Mouse (Mus musculus): ENCODE data around the gene Hspb7. TPM values are rescaled to one million over a fixed set of nuclear protein-coding genes. Genes with fewer than 3 reads are reported as not detected.

The Hspb7 gene
- polyA plus RNA-seq, 1 experiment = 0.23 TPM

DNA sequence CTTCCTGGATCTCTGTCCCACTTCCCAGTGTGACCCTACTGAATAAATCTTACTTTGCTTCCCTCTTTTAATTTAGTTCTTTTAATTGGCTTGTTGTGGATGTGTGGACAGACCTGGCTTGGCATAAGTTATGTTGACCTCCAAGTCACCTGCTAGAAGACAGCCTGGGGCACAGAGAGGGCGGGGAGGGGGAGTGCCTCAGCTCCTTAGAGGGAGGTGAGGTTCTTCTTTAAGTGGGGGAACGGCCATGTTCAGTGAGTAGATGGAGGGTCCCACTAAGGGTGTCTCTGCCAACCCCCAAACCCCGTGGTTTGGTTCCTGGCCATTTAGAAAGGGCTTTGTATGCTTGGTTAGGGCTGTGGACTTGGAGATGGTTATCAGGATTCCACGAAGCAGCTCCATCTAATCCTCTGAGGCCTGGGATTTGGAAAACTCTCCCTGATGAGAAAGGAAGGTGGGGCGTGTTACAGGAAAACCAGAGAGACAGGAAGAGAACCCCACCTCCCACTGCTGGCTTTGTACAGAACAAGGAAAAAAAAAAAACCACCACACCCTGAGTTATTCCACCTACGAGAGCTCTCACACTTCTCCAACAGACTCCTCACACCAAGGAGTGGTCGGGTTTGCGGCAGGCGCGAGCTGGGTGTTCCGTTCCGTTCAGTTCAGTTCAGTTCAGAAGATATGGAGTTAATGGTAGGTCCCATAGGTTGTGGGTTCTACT lies 18.7 kb downstream of the Hspb7 start:
- no peaks in the 10 kb centered on the region for H3K4me1 ChIP-seq (ENCODE audit: control insufficient read depth, insufficient read depth, low read length)
- H3K27ac ChIP-seq (ENCODE audit: insufficient read depth, low read length) = no peak overlapping the region
- H3K4me3 ChIP-seq (ENCODE audit: insufficient read depth, low read length) = no peak overlapping the region
- no peak for TF ChIP-seq CTCF (IDR thresholded peaks at IDR 0.05; ENCODE audit: extremely low read depth, insufficient read depth, low read length)
- TF ChIP-seq POLR2A (IDR thresholded peaks at IDR 0.05; ENCODE audit: extremely low read depth, insufficient read depth, low read length) = 0 out of 2 replicates have a peak, but pooled peaks have one; percentile 16

DNA sequence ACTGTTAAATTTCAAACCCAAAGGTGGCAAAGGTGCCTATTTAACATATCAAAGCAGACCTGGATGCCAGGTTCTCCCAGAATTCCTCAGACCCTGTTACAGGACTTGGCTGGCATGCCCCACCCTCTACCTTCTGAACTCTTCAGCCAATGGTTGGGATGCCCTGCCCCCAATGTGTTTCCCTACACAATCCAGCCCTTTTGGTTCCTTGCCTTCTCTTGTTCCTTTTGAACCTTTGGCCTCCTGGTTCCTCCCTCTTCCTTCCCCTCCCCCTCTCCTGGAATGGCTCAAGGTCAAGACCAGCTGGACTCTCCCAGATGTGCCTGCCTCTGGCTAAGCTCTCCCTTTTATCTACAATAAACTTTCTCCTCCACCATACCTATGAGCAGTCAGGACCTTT lies 20.3 kb downstream of the Hspb7 start:
- no peak for TF ChIP-seq CTCF (IDR thresholded peaks at IDR 0.05; ENCODE audit: extremely low read depth, insufficient read depth, low read length)
- H3K4me3 ChIP-seq (ENCODE audit: insufficient read depth, low read length) = no peak overlapping the region
- no peak overlapping the region for H3K27ac ChIP-seq (ENCODE audit: insufficient read depth, low read length)
- H3K4me1 ChIP-seq (ENCODE audit: control insufficient read depth, insufficient read depth, low read length) = no peaks in the 10 kb centered on the region

DNA sequence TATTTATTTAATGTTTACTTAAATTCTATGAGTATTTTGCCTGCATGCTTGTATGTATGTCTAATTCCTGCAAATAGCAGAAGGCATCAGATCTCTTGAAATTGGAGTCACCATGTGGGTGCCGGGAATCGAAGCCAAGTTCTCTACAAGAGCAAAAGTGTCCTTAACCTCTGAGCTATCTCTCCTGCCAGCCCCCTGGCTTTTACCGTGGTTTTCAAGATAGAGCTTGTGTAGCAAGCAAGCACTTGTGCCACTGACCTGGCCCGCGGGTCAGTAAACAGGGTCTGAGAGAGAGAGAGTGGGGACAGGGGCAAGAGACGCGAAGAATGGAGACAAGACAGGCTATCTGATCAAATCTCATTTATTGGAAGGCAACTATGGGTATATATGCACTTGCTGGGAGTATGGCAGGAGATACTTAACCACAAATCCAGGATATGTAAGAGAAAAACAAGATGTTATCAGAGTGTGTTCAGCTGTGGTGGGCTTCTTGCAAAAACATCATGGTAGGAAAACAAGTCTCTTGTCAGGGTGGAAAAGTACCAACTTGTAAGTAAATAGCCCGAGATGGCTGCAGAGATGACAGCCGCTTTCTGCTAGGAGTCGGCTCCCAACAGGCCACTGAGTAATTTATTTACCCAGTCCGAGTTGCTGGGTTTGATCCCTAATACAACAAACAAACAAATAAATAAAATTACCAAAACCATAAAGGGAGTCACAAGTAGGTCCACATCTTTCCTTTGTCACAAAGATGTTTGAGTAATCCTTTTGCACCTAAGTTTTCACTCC lies 23.3 kb downstream of the Hspb7 start:
- Histone ChIP-seq H3K27ac (ENCODE audit: insufficient read depth, low read length) (no peak overlapping the region), H3K4me3 (ENCODE audit: insufficient read depth, low read length) (peak overlapping the region; percentile 61), H3K4me1 (ENCODE audit: control insufficient read depth, insufficient read depth, low read length) (0 out of 2 replicates have a peak, but pooled peaks cover 4% of the 10 kb centered on the region)
- no peak for TF ChIP-seq CTCF (IDR thresholded peaks at IDR 0.05; ENCODE audit: extremely low read depth, insufficient read depth, low read length)
- no peak for TF ChIP-seq POLR2A (IDR thresholded peaks at IDR 0.05; ENCODE audit: extremely low read depth, insufficient read depth, low read length)

DNA sequence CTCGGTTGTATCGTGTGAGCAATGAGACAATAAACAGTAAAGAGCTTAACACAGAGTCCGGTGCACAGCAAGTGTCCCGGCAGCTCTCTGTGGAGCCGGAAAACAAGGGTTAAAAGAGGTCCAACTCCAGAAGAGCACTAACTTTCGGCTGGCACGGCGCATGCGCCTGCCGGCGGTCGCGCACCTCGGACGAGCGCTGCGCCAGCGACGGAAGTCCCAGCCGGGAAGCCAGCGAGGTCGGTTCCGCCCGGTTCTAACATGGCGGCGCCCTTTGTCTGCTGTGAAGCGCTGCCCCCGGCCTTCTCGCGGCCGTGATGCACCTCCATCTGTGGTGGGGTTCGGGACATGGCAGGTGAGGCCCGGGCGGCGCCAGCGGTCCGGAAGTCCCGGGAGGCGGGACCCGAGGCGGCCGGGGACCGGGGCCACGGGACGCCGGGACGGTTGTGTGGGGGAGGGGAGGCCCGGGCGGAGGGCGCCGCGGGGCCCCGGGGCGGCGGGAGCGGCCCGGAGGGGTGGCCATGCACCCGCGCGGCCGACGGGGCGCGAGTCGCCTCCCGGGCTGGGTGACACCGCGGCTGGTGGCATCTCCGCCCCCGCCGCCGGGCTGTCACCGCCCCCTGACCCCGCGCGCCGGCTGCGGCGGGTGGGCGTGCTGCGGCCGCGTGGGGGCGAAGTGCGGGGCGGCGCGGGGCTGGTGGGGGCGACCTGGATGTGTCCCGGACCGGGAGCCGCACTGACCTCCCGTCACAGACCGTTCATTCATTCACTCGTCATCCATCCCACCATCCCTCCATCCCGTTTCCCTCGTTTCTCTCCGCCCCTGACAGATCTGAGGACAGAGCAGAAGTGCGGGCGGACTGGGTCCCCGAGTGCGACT lies 24.1 kb downstream of the Hspb7 start, which contains the start of gene Zbtb17:
Zbtb17 (plus strand) TSS at position 204 of the 877 bp plus-strand sequence.
- TF ChIP-seq CTCF (IDR thresholded peaks at IDR 0.05; ENCODE audit: extremely low read depth, insufficient read depth, low read length) = no peak
- TF ChIP-seq POLR2A (IDR thresholded peaks at IDR 0.05; ENCODE audit: extremely low read depth, insufficient read depth, low read length) = peak; percentile 29; the same call in 1 of the 2 replicates
- no peak within 1 kb of the TSS for H3K27ac ChIP-seq (ENCODE audit: insufficient read depth, low read length)
- peak within 1 kb of the TSS; percentile 61 for H3K4me3 ChIP-seq (ENCODE audit: insufficient read depth, low read length)
- H3K4me1 ChIP-seq (ENCODE audit: control insufficient read depth, insufficient read depth, low read length) = 0 out of 2 replicates have a peak, but pooled peaks cover 4% of the 10 kb centered on the region

DNA sequence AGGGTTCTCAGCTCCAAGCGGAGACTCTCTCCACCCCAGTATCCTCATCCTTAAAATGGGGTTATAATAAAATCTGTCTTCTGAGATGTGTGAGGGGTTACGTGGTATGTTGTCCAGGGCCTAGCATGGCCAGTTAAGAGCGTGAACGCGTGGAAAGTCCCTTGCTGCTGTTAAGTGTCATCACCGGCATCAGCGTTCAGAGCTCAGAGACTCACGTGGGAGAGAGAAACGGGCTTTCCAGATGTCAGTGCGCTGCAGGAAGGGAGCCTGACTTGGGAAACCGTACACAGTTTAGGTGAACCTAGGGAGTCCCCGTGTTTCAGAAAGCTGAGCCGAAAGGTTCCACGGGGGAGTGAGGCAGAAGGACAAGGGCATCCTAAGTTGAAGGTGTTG lies 24.7 kb downstream of the Hspb7 start:
- peak overlapping the region; percentile 61 for H3K4me3 ChIP-seq (ENCODE audit: insufficient read depth, low read length)
- TF ChIP-seq CTCF (IDR thresholded peaks at IDR 0.05; ENCODE audit: extremely low read depth, insufficient read depth, low read length) (no peak), POLR2A (IDR thresholded peaks at IDR 0.05; ENCODE audit: extremely low read depth, insufficient read depth, low read length) (no peak)
- H3K27ac ChIP-seq (ENCODE audit: insufficient read depth, low read length) = no peak overlapping the region
- H3K4me1 ChIP-seq (ENCODE audit: control insufficient read depth, insufficient read depth, low read length) = 0 out of 2 replicates have a peak, but pooled peaks cover 4% of the 10 kb centered on the region

DNA sequence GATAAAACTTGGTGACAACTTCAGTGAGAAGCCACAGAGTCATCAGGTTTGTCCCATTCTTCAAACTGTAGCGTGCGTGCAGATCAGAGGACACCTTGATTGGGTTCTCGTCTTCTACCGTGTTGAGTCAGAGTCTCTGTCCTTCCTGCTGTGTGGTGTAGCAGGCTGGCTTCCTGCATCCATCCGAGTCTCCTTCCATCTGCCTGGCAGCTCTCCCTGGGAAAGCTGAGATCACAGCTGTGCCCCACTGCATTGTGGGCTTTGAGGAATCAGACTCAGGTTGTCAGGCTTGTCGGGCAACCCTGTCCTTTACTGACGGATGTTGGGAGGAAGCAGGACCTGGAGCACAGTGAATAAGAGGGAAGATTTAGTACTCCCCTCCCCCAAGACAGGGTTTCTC lies 25.6 kb downstream of the Hspb7 start:
- TF ChIP-seq POLR2A (IDR thresholded peaks at IDR 0.05; ENCODE audit: extremely low read depth, insufficient read depth, low read length) = no peak
- no peak for TF ChIP-seq CTCF (IDR thresholded peaks at IDR 0.05; ENCODE audit: extremely low read depth, insufficient read depth, low read length)
- H3K4me1 ChIP-seq (ENCODE audit: control insufficient read depth, insufficient read depth, low read length) = 0 out of 2 replicates have a peak, but pooled peaks cover 4% of the 10 kb centered on the region
- H3K27ac ChIP-seq (ENCODE audit: insufficient read depth, low read length) = no peak overlapping the region
- no peak overlapping the region; the same call in 1 of the 2 replicates for H3K4me3 ChIP-seq (ENCODE audit: insufficient read depth, low read length)

DNA sequence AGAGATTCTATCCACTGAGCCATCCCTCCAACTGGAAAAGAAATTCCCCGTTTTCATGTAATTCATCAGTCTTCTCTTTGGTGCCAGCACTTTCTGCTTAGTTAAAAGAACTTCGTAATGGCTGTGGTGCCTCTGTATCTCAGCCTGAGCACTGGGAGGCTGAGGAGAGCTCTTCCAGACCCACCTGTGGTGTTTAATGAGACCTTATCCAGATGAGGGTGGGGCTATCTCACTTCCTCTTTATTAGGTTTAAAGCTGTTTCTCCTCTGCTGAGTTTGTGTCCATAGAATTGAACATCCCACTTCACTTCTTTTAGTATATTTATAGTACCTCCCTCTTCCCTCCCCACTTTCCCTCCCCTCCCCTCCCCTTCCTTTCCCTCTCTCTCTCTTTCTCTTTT lies 30.7 kb downstream of the Hspb7 start:
- Histone ChIP-seq H3K4me3 (ENCODE audit: insufficient read depth, low read length) (no peak overlapping the region), H3K4me1 (ENCODE audit: control insufficient read depth, insufficient read depth, low read length) (peaks cover 5% of the 10 kb centered on the region), H3K27ac (ENCODE audit: insufficient read depth, low read length) (no peak overlapping the region)
- TF ChIP-seq POLR2A (IDR thresholded peaks at IDR 0.05; ENCODE audit: extremely low read depth, insufficient read depth, low read length) = no peak
- no peak for TF ChIP-seq CTCF (IDR thresholded peaks at IDR 0.05; ENCODE audit: extremely low read depth, insufficient read depth, low read length)

DNA sequence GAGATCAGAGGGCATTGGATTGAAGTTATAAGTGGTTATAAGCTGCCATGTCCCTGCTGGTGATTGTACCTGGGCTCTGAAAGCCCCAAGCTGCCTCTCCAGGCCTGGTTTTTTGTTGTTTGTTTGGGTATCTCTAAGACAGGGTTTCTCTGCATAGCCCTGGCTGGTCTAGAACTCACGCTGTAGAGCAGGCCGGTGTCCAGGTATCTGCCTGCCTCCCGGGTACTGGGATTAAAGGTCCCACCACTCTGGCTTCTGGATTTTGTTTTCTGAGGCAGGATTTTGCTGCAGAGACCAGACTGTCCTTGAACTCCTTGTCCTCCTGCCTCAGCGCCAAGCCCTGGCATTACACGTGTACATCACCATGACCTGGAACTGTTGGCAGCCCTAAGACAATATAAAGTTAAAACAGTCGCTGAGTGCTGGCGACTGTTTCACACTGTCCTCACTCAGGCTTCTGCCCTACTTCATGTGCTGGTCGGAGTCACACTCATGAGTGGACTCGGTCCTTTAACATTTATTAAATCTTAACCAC lies 31.4 kb downstream of the Hspb7 start:
- no peak overlapping the region for H3K27ac ChIP-seq (ENCODE audit: insufficient read depth, low read length)
- peaks cover 3% of the 10 kb centered on the region for H3K4me1 ChIP-seq (ENCODE audit: control insufficient read depth, insufficient read depth, low read length)
- TF ChIP-seq POLR2A (IDR thresholded peaks at IDR 0.05; ENCODE audit: extremely low read depth, insufficient read depth, low read length) = no peak
- no peak for TF ChIP-seq CTCF (IDR thresholded peaks at IDR 0.05; ENCODE audit: extremely low read depth, insufficient read depth, low read length)
- H3K4me3 ChIP-seq (ENCODE audit: insufficient read depth, low read length) = no peak overlapping the region
